Mouse (Mus musculus): Measurements from ENCODE around the gene Izumo1. TPM values are rescaled to one million over a fixed set of nuclear protein-coding genes. Genes with fewer than 3 reads are reported as not detected.

Izumo1 gene
- polyA plus RNA-seq, 1 experiment, result 4.6 TPM

DNA sequence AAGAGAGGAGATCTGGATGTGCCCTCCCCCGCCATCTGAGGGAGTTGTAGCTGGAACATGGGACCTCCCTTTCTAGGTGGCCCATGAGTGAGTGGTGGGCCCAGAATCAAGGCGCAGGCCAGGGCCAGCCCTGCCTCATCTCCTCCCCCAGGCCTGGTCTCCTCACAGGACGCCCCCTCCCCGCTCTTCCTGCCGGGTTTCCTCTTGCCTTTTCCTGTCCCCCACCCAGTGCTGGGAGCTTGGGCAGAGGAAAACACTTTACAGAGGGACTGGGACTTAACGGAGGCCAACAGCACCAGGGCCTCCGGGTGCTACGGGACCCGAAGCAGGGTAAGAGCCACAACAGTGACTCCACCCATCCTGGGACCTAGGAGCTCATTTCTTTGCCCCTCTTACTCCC lies 5.7 kb downstream of the Izumo1 start, which contains the start of gene Rasip1:
TSS of gene Rasip1 (plus strand) at position 228 of the 400 bp plus-strand sequence.
- no peak within 1 kb of the TSS for H3K27ac ChIP-seq (ENCODE audit: insufficient read depth, low read length)
- no peaks in the 10 kb centered on the region for H3K36me3 ChIP-seq (ENCODE audit: control insufficient read depth, insufficient read depth, low read length, poor library complexity, severe bottlenecking)

GRCm38 (mm10) chr7:45628364-45629294 lies 7.0 kb downstream of the Izumo1 start:
- no peaks in the 10 kb centered on the region for H3K9me3 ChIP-seq (replicated peaks; ENCODE audit: control insufficient read depth, insufficient read depth, low read length, poor library complexity, severe bottlenecking)
- no peaks in the 10 kb centered on the region for H3K27me3 ChIP-seq (ENCODE audit: control insufficient read depth, insufficient read depth, low read length, poor library complexity, severe bottlenecking)
- no peak overlapping the region for H3K27ac ChIP-seq (ENCODE audit: insufficient read depth, low read length)
- TF ChIP-seq CTCF (IDR thresholded peaks at IDR 0.05; ENCODE audit: low read depth, low read length) (peak; percentile 71), EP300 (IDR thresholded peaks at IDR 0.05; ENCODE audit: insufficient read depth, low read depth, low read length) (no peak)
- peak overlapping the region; percentile 78 for H3K9ac ChIP-seq (ENCODE audit: low read depth, poor library complexity, severe bottlenecking)
- no peaks in the 10 kb centered on the region for H3K36me3 ChIP-seq (ENCODE audit: control insufficient read depth, insufficient read depth, low read length, poor library complexity, severe bottlenecking)
- peaks cover 5% of the 10 kb centered on the region for H3K4me1 ChIP-seq (ENCODE audit: control insufficient read depth, insufficient read depth, low read length)
- H3K4me3 ChIP-seq (ENCODE audit: low read depth, low read length), result peak overlapping the region; percentile 57

More for the DNA sequence above, 5.7 kb downstream of the Izumo1 start, which contains the start of gene Rasip1:
- H3K9me3 ChIP-seq (replicated peaks; ENCODE audit: control insufficient read depth, insufficient read depth, low read length, poor library complexity, severe bottlenecking), result no peaks in the 10 kb centered on the region
- TF ChIP-seq POLR2A (IDR thresholded peaks at IDR 0.05; ENCODE audit: insufficient read depth, low read length), result no peak
- no peak for TF ChIP-seq CTCF (IDR thresholded peaks at IDR 0.05; ENCODE audit: low read depth, low read length)
- no peak for TF ChIP-seq EP300 (IDR thresholded peaks at IDR 0.05; ENCODE audit: insufficient read depth, low read depth, low read length)
- no peaks in the 10 kb centered on the region for H3K27me3 ChIP-seq (ENCODE audit: control insufficient read depth, insufficient read depth, low read length, poor library complexity, severe bottlenecking)
- H3K4me1 ChIP-seq (ENCODE audit: control insufficient read depth, insufficient read depth, low read length), result peaks cover 5% of the 10 kb centered on the region
- H3K9ac ChIP-seq (ENCODE audit: low read depth, poor library complexity, severe bottlenecking), result peak within 1 kb of the TSS; percentile 78
- peak within 1 kb of the TSS; percentile 29 for H3K4me3 ChIP-seq (ENCODE audit: low read depth, low read length)

DNA sequence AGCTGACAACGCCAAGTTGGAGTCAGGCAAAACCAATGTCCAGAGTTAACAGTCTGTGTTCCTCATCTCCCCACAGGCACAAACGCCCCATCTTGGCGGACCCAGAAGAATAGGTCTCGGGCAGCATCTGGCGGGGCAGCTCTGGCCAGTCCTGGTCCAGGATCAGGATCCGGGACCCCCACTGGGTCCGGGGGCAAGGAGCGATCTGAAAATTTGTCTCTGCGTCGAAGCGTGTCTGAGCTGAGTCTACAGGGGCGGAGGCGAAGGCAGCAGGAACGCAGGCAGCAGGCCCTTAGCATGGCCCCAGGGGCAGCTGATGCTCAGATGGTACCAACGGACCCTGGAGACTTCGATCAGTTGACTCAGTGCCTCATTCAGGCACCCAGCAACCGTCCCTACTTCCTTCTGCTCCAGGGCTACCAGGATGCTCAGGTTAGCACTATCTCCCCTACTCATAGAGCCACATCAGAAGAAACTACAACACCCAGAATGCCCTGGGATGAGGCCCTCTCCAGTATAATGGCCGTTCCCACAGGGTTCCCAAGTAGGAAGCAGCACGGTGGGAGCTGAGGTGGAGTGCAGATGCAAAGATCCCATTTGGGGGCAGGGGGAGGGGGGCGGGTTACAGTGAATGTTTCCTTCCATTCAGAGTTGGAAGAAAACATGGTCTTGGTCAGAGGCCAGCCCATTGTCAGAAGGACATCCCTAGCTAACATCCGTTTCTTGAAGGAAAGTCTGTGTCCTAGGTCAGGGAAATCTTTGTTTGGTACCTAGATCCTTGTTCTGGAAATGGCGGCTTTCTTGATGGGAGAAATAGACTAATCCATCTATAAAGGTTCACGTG lies 8.7 kb downstream of the Izumo1 start:
- H3K9me3 ChIP-seq (replicated peaks; ENCODE audit: control insufficient read depth, insufficient read depth, low read length, poor library complexity, severe bottlenecking), result no peaks in the 10 kb centered on the region
- H3K4me1 ChIP-seq (ENCODE audit: control insufficient read depth, insufficient read depth, low read length), result peaks cover 5% of the 10 kb centered on the region
- peak overlapping the region; percentile 35 for H3K9ac ChIP-seq (ENCODE audit: low read depth, poor library complexity, severe bottlenecking)
- H3K27ac ChIP-seq (ENCODE audit: insufficient read depth, low read length), result no peak overlapping the region
- TF ChIP-seq CTCF (IDR thresholded peaks at IDR 0.05; ENCODE audit: low read depth, low read length) (no peak), POLR2A (IDR thresholded peaks at IDR 0.05; ENCODE audit: insufficient read depth, low read length) (no peak), EP300 (IDR thresholded peaks at IDR 0.05; ENCODE audit: insufficient read depth, low read depth, low read length) (no peak)
- H3K27me3 ChIP-seq (ENCODE audit: control insufficient read depth, insufficient read depth, low read length, poor library complexity, severe bottlenecking), result no peaks in the 10 kb centered on the region
- H3K36me3 ChIP-seq (ENCODE audit: control insufficient read depth, insufficient read depth, low read length, poor library complexity, severe bottlenecking), result no peaks in the 10 kb centered on the region
- peak overlapping the region; percentile 15 for H3K4me3 ChIP-seq (ENCODE audit: low read depth, low read length)

GRCm38 (mm10) chr7:45632499-45632898 lies 10.9 kb downstream of the Izumo1 start:
- H3K27me3 ChIP-seq (ENCODE audit: control insufficient read depth, insufficient read depth, low read length, poor library complexity, severe bottlenecking), result no peaks in the 10 kb centered on the region
- no peaks in the 10 kb centered on the region for H3K36me3 ChIP-seq (ENCODE audit: control insufficient read depth, insufficient read depth, low read length, poor library complexity, severe bottlenecking)
- H3K4me1 ChIP-seq (ENCODE audit: control insufficient read depth, insufficient read depth, low read length), result peaks cover 5% of the 10 kb centered on the region
- TF ChIP-seq POLR2A (IDR thresholded peaks at IDR 0.05; ENCODE audit: insufficient read depth, low read length) (no peak), CTCF (IDR thresholded peaks at IDR 0.05; ENCODE audit: low read depth, low read length) (peak; percentile 21)
- H3K4me3 ChIP-seq (ENCODE audit: low read depth, low read length), result peak overlapping the region; percentile 48
- no peak overlapping the region for H3K27ac ChIP-seq (ENCODE audit: insufficient read depth, low read length)
- H3K9me3 ChIP-seq (replicated peaks; ENCODE audit: control insufficient read depth, insufficient read depth, low read length, poor library complexity, severe bottlenecking), result no peaks in the 10 kb centered on the region
- peak overlapping the region; percentile 86 for H3K9ac ChIP-seq (ENCODE audit: low read depth, poor library complexity, severe bottlenecking)

GRCm38 (mm10) chr7:45634946-45635681 lies 13.5 kb downstream of the Izumo1 start:
- H3K9ac ChIP-seq (ENCODE audit: low read depth, poor library complexity, severe bottlenecking), result no peak overlapping the region
- peaks cover 5% of the 10 kb centered on the region for H3K4me1 ChIP-seq (ENCODE audit: control insufficient read depth, insufficient read depth, low read length)

More at GRCm38 (mm10) chr7:45634946-45635681, 13.5 kb downstream of the Izumo1 start:
- Histone ChIP-seq H3K4me3 (ENCODE audit: low read depth, low read length) (no peak overlapping the region), H3K9me3 (replicated peaks; ENCODE audit: control insufficient read depth, insufficient read depth, low read length, poor library complexity, severe bottlenecking) (no peaks in the 10 kb centered on the region), H3K27ac (ENCODE audit: insufficient read depth, low read length) (no peak overlapping the region), H3K27me3 (ENCODE audit: control insufficient read depth, insufficient read depth, low read length, poor library complexity, severe bottlenecking) (no peaks in the 10 kb centered on the region), H3K36me3 (ENCODE audit: control insufficient read depth, insufficient read depth, low read length, poor library complexity, severe bottlenecking) (no peaks in the 10 kb centered on the region)
- no peak for TF ChIP-seq POLR2A (IDR thresholded peaks at IDR 0.05; ENCODE audit: insufficient read depth, low read length)
- no peak for TF ChIP-seq CTCF (IDR thresholded peaks at IDR 0.05; ENCODE audit: low read depth, low read length)
- TF ChIP-seq EP300 (IDR thresholded peaks at IDR 0.05; ENCODE audit: insufficient read depth, low read depth, low read length), result no peak

Data from ES-Bruce4 (cell line).